Mouse (Mus musculus) hindbrain, embryonic 16.5 days (tissue): Measurements from ENCODE around the gene Gnpat. TPM values are rescaled to one million over a fixed set of nuclear protein-coding genes. Genes with fewer than 3 reads are reported as not detected.

ENCODE experiments used
- ATAC-seq: fragments of 200-750 bp; cut with Nextera tagmentation; 2 replicates; pipeline ENCODE4 v1.8.0; 2017; ENCODE audit warnings: moderate TSS enrichment, moderate library complexity
- H3K27ac ChIP-seq: fragments of 300-500 bp; sonication (generic); 2 replicates; pipeline ENCODE4 v1.5.1; 2014; ENCODE audit warnings: low read depth, mild to moderate bottlenecking, control low read depth, low read length, moderate library complexity
- H3K27me3 ChIP-seq: fragments of 300-500 bp; sonication (generic); replicated peaks from 2 replicates; pipeline ENCODE4 v1.6.1; 2014; ENCODE audit warnings: low read length; ENCODE audit not compliant: control insufficient read depth, insufficient read depth
- H3K36me3 ChIP-seq: fragments of 300-500 bp; sonication (generic); 2 replicates; pipeline ENCODE4 v1.6.1; 2014; ENCODE audit warnings: mild to moderate bottlenecking, low read length, moderate library complexity, mixed read lengths; ENCODE audit not compliant: control insufficient read depth, insufficient read depth
- H3K4me1 ChIP-seq: fragments of 300-500 bp; sonication (generic); 2 replicates; pipeline ENCODE4 v1.6.1; 2014; ENCODE audit warnings: low read depth, low read length; ENCODE audit not compliant: control insufficient read depth, insufficient read depth
- H3K4me2 ChIP-seq: fragments of 300-500 bp; sonication (generic); 2 replicates; pipeline ENCODE4 v1.6.1; 2014; ENCODE audit warnings: mild to moderate bottlenecking, low read length, control low read depth, moderate library complexity
- H3K4me3 ChIP-seq: fragments of 300-500 bp; sonication (generic); 2 replicates; pipeline ENCODE4 v1.5.1; 2014; ENCODE audit warnings: mild to moderate bottlenecking, low read length, control low read depth, moderate library complexity
- H3K9ac ChIP-seq: fragments of 300-500 bp; sonication (generic); 2 replicates; pipeline ENCODE4 v1.6.1; 2014; ENCODE audit warnings: low read depth, mild to moderate bottlenecking, control low read depth, low read length, moderate library complexity
- H3K9me3 ChIP-seq: fragments of 300-500 bp; sonication (generic); 2 replicates; pipeline ENCODE4 v1.6.1; 2014; ENCODE audit warnings: mild to moderate bottlenecking, low read length, moderate library complexity; ENCODE audit not compliant: control insufficient read depth
- WGBS: fragments of 180-500 bp; shearing (Covaris S2); extraction: QIAGEN DNeasy Blood & Tissue Kit; methylation state at CpG from one replicate; pipeline ENCODE4 v1.1.7; 2014; 5-methylcytosine and 5-hydroxymethylcytosine counted together
- polyA plus RNA-seq: library from polyadenylated mRNA; unstranded; fragments of >200 nt; fragmentation: Nextera tagmentation; extraction: Ambion mirVana; gene quantifications from 2 replicates; pipeline ENCODE4 v1.2.1, GENCODE M21; 2015

Gnpat gene
- polyA plus RNA-seq, 1 experiment from 2014 or later: 73.8 TPM

DNA sequence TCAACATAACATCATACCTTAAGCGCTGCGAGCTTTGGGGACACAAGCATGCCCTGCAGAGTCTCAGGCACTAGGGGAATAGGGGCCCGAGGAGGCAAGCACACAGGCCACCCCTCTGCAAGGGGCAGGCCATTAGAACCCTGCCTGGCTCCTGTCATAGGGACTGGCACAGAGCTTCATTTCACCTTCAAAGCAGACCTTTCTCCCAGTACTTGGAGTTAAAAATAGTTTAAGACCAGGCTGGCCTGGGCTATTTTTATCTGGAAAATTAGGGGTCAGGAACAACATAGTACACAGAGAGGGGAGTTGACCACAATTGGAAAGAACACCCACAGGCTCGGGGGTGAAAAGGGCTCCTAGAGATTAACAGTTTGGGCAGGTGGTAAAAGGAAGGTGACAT lies 74.5 kb downstream of the Gnpat start:
- 100% methylated on average over 4 of the region's 4 CpGs for WGBS
- no peak overlapping the region for H3K27ac ChIP-seq

More for the DNA sequence above, 74.5 kb downstream of the Gnpat start:
- no peaks in the 10 kb centered on the region for H3K4me1 ChIP-seq
- H3K9me3 ChIP-seq: no peaks in the 10 kb centered on the region
- no peak overlapping the region for H3K4me3 ChIP-seq
- H3K27me3 ChIP-seq: no peaks in the 10 kb centered on the region
- H3K9ac ChIP-seq: no peak overlapping the region
- ATAC-seq: no peak
- peaks cover 7% of the 10 kb centered on the region; the same call in 1 of the 2 replicates for H3K36me3 ChIP-seq
- no peak overlapping the region for H3K4me2 ChIP-seq

Other genes starting within 250 kb of the Gnpat start
- gene 2310022B05Rik, start 199.7 kb upstream of the Gnpat start, polyA plus RNA-seq: 17.0 and 23.2 TPM in 2 replicates
- gene Ttc13, start 141.1 kb upstream of the Gnpat start, polyA plus RNA-seq: 61.6 and 62.4 TPM in 2 replicates
- gene Arv1, start 140.9 kb upstream of the Gnpat start, polyA plus RNA-seq: 32.1 and 33.6 TPM in 2 replicates
- 0.90 and 1.9 TPM in 2 replicates for gene Fam89a, start 111.2 kb upstream of the Gnpat start, polyA plus RNA-seq
- 25.9 and 27.0 TPM in 2 replicates for gene Trim67, start 69.9 kb upstream of the Gnpat start, polyA plus RNA-seq
- gene 2810004N23Rik, start 87 bp downstream of the Gnpat start, polyA plus RNA-seq: 21.5 and 25.5 TPM in 2 replicates
- gene Exoc8, start 34.7 kb downstream of the Gnpat start, polyA plus RNA-seq: 11.7 and 14.8 TPM in 2 replicates
- 5.9 and 8.1 TPM in 2 replicates for gene Sprtn, start 34.9 kb downstream of the Gnpat start, polyA plus RNA-seq
- gene Egln1, start 86.3 kb downstream of the Gnpat start, polyA plus RNA-seq: 14.3 and 14.8 TPM in 2 replicates
- 210 and 220 TPM in 2 replicates for gene Tsnax, start 150.0 kb downstream of the Gnpat start, polyA plus RNA-seq
- 2.0 and 2.6 TPM in 2 replicates for gene Disc1, start 191.2 kb downstream of the Gnpat start, polyA plus RNA-seq